Mouse (Mus musculus) thymus, adult 2 months (tissue): ENCODE measurements around the gene B230307C23Rik. TPM values are rescaled to one million over a fixed set of nuclear protein-coding genes. Genes with fewer than 3 reads are reported as not detected.
A peak's percentile ranks its signal among the peaks of the same experiment; 100 is the strongest.

Experiments
- DNase-seq: peaks from one replicate; pipeline ENCODE4 v3.0.0; 2021
- H3K27ac ChIP-seq: fragments of 200-500 bp; 2 replicates; pipeline ENCODE4 v1.5.1; 2012; ENCODE audit warnings: low read length, control low read depth; ENCODE audit not compliant: control insufficient read depth, insufficient read depth
- H3K27me3 ChIP-seq: fragments of 200-500 bp; 2 replicates; pipeline ENCODE4 v1.6.1; 2012; ENCODE audit warnings: mild to moderate bottlenecking, low read length, moderate library complexity, mixed read lengths; ENCODE audit not compliant: control insufficient read depth, insufficient read depth
- H3K36me3 ChIP-seq: fragments of 200-500 bp; 2 replicates; pipeline ENCODE4 v1.6.1; 2012; ENCODE audit warnings: mild to moderate bottlenecking, low read length, moderate library complexity; ENCODE audit not compliant: control insufficient read depth, insufficient read depth
- H3K4me1 ChIP-seq: fragments of 200-500 bp; replicated peaks from 2 replicates; pipeline ENCODE4 v1.6.1; 2012; ENCODE audit warnings: low read length; ENCODE audit not compliant: control insufficient read depth, insufficient read depth
- H3K4me3 ChIP-seq: fragments of 200-500 bp; 2 replicates; pipeline ENCODE4 v1.5.1; 2012; ENCODE audit warnings: mild to moderate bottlenecking, low read length, control low read depth, moderate library complexity; ENCODE audit not compliant: control insufficient read depth, insufficient read depth
- CTCF ChIP-seq: fragments of 200-500 bp; IDR thresholded peaks from 2 replicates; pipeline ENCODE4 v1.5.1; 2012; ENCODE audit warnings: mild to moderate bottlenecking, control low read depth, low read length, moderate library complexity, borderline replicate concordance; ENCODE audit not compliant: control insufficient read depth, poor library complexity, insufficient read depth; ENCODE audit errors: extremely low read depth
- POLR2A ChIP-seq: fragments of 200-500 bp; IDR thresholded peaks from 2 replicates; pipeline ENCODE4 v1.6.1; 2012; ENCODE audit warnings: mild to moderate bottlenecking, low read length, control low read depth, moderate library complexity; ENCODE audit not compliant: control insufficient read depth, poor library complexity, insufficient read depth; ENCODE audit errors: extremely low read depth
- WGBS: fragments of 180-500 bp; shearing (Covaris S2); methylation state at CpG from one replicate; pipeline ENCODE4 v1.1.7; 2018; 5-methylcytosine and 5-hydroxymethylcytosine counted together
- polyA plus RNA-seq: library from polyadenylated mRNA; depleted of rRNA; stranded (reverse); fragments of >200 nt; gene quantifications from 2 replicates; pipeline ENCODE4 v1.2.3, GENCODE M21; 2012

The B230307C23Rik gene
- polyA plus RNA-seq, 1 experiment: 9.9 TPM

DNA sequence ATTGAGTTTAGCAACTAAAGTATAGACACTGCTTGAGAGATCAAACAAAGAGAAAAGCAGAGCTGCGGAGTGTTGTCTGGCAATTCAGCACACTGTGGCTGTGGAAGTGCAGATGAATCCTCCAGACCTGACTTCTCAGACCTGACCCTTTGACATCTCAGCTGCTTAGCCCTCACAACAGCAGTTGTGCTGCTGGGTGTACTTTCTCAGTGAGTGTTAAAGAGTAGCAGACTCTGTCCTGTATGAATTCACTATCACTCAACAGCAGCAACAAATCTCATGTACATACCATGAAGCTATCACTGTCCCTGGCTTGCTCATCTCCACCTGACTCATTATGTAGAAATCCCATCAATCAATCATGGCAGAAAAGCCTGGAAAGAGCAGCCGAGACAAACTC is 41.1 kb upstream of the B230307C23Rik start:
- no peak for DNase-seq
- TF ChIP-seq CTCF: no peak
- TF ChIP-seq POLR2A: no peak
- 97% methylated on average over 2 of the region's 2 CpGs for WGBS
- Histone ChIP-seq H3K4me3 (no peak overlapping the region), H3K27ac (no peak overlapping the region), H3K36me3 (peaks cover 32% of the 10 kb centered on the region), H3K27me3 (no peaks in the 10 kb centered on the region), H3K4me1 (no peaks in the 10 kb centered on the region)

DNA sequence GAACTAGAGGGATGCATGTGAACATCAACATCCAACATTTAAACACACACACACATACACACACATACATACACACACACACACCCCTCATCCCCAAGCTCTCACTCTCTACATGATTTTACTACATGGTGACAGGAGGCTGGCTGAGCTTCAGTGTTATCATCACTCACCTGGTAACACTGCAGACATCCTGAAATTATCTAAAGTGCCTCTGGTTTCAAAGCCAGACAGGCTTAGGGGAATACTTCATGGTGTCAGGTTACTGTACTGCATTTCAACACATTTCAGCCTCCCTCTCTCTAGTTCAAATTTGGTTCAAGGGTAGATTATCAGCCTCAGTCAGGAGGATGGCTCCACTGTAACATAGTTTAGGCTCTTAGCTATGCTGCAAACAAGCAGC is 39.5 kb upstream of the B230307C23Rik start:
- Histone ChIP-seq H3K4me3 (no peak overlapping the region), H3K27ac (no peak overlapping the region), H3K27me3 (no peaks in the 10 kb centered on the region), H3K4me1 (peaks cover 2% of the 10 kb centered on the region), H3K36me3 (peaks cover 16% of the 10 kb centered on the region)
- no peak for DNase-seq
- no peak for TF ChIP-seq POLR2A
- no peak for TF ChIP-seq CTCF

DNA sequence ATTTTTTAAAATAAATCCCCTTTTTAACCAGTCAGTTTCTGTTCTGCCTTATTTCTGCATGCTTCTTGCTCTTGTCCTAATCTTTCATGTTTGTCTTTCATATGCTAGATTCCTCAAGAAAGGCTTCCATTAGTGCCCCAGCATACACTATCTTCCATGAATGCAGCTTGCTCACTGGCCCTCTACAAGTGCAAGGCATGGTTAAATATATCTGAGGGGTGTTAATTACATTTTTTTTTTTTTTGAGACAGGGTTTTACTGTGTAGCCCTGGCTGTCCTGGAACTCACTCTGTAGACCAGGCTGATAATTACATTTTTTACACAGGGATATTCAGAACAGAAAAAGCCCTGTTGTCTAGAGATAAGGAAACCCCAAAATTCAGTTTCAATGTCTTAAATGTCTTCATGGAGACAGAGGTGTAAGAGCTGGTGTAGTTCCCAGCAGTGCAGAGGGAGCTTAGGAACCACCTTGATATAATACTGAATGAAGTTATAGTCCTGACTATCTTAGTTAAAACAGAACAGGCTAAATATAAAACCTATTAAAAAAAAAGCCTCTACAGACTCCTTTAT is 38.6 kb upstream of the B230307C23Rik start:
- no peak overlapping the region for H3K27ac ChIP-seq
- TF ChIP-seq CTCF (no peak), POLR2A (no peak)
- H3K27me3 ChIP-seq: no peaks in the 10 kb centered on the region
- DNase-seq: no peak
- H3K4me1 ChIP-seq: peaks cover 2% of the 10 kb centered on the region
- peaks cover 13% of the 10 kb centered on the region; the same call in 1 of the 2 replicates for H3K36me3 ChIP-seq
- H3K4me3 ChIP-seq: no peak overlapping the region

DNA sequence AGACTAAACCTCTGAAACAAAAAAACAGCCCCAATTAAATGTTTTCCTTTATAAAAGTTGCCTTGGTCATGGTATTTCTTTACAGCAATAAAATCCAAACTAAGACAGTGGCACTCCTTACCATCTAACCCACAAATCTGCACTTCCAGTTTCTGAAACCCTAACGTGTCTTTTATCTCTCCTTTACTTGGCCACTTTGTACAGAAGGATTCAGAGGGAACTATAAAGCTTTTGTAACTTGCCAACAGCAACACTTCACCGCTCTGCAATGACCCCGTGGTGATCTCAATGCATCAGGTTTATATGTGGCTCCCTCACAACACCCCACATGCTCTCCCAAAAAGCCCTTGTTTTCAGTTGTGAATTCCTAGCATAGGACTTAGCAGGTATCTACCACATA is 36.8 kb upstream of the B230307C23Rik start:
- H3K36me3 ChIP-seq: peaks cover 13% of the 10 kb centered on the region; the same call in 1 of the 2 replicates
- H3K4me3 ChIP-seq: no peak overlapping the region
- H3K27ac ChIP-seq: no peak overlapping the region
- DNase-seq: no peak
- TF ChIP-seq POLR2A: no peak
- no peak for TF ChIP-seq CTCF
- no peaks in the 10 kb centered on the region for H3K27me3 ChIP-seq
- 93% methylated on average over 3 of the region's 3 CpGs for WGBS
- H3K4me1 ChIP-seq: peaks cover 2% of the 10 kb centered on the region

DNA sequence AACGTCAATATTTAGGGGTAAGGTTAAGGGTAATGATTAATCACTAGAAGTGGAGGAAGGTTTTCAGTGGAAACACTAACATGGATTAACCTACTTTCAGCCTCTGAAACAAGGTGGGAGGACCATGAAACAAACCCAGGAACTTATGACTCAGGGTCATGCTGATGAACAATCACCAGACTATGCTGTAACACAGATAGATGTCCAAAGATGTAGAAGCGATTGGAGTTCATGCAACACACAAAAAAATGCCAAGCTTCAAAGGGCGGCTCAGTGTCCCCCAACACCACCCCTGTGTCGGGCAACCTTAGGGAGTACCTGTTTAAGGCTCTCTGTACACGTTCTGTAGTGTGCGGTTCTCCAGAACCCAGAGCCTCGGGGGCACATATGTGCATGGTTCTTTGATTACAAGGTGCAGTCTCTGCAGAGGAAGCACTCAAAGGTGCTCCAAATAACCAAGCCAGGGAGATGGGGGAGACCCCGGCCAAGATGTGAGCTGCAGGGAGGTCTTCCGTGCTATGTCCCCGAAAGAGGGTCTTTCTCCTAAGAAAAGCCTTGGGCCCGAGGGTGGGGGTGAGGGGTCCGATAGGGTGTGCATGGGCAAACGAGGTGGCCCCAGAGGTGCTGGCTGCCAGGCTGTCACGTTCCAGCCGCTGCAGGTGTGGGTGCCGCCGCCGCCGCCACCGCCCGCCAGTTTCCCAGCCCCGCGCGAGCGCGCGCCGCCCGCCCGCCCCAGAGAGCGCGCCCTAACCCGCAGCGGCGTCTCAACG is 35.5 kb upstream of the B230307C23Rik start:
- WGBS: 5% methylated on average over 36 of the region's 36 CpGs
- H3K27me3 ChIP-seq: no peaks in the 10 kb centered on the region
- peaks cover 2% of the 10 kb centered on the region for H3K4me1 ChIP-seq
- TF ChIP-seq CTCF (no peak), POLR2A (no peak)
- peak overlapping the region; percentile 0; the same call in 1 of the 2 replicates for H3K27ac ChIP-seq
- H3K4me3 ChIP-seq: peak overlapping the region; percentile 80
- no peak for DNase-seq
- H3K36me3 ChIP-seq: 0 out of 2 replicates have a peak, but pooled peaks cover under 1% of the 10 kb centered on the region

DNA sequence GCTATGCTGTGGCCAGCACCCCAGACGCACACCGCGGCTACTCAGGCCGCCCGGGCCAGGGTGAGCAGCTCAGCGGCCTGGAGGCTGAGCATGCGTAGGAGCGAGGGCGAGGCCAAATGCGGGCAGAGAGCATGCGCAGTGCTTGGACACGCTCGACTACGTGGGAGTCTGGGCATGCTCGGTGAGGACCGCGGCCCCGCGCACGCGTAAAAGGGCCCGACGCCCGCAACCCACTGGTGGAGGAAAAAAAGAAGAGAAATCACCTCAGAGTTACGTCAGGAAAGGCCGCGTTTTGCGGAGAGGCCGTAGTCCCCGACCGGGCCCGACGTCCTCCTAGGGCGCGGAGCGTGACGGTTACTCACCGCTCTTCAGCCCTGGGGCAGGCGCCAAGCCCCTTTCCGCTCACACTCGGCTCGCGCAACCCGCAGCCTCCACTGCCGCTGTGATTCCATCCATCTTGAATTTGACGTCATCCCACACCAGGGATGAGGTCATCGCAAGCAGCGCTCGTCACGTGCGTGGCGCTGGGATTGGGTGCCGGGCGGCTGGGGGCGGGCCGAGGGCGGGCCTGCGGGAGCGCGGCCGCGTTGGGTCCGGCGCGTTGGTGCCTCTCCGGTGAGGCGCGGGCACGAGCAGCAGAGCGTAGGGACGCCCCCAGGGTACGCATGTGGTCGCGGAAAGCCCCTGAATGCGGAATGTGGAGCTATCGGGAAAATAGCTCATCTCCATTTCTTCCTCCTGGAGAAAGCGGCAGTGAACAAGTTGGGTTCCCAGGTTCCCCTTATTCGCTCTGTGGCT is 34.8 kb upstream of the B230307C23Rik start, which contains the start of the genes C2cd2 and Zbtb21:
C2cd2 (minus strand) TSS at position 448 of the 798 bp plus-strand sequence.
Zbtb21 (minus strand) TSS at position 472 of the 798 bp plus-strand sequence.
- under 1% methylated on average over 78 of the region's 78 CpGs for WGBS
- DNase-seq: peak; percentile 92
- peak; percentile 83 for TF ChIP-seq POLR2A
- TF ChIP-seq CTCF: peak; percentile 66; the same call in 1 of the 2 replicates
- Histone ChIP-seq H3K4me1 (peaks cover 2% of the 10 kb centered on the region), H3K36me3 (no peaks in the 10 kb centered on the region), H3K4me3 (peak within 1 kb of the TSS; percentile 80), H3K27ac (peak within 1 kb of the TSS; percentile 43), H3K27me3 (no peaks in the 10 kb centered on the region)
